Mouse (Mus musculus): ENCODE results near the gene Epb41. TPM values are rescaled to one million over a fixed set of nuclear protein-coding genes. Genes with fewer than 3 reads are reported as not detected.

Gene Epb41
- polyA plus RNA-seq, 1 experiment from 2014 or later, result 48.1 TPM

DNA sequence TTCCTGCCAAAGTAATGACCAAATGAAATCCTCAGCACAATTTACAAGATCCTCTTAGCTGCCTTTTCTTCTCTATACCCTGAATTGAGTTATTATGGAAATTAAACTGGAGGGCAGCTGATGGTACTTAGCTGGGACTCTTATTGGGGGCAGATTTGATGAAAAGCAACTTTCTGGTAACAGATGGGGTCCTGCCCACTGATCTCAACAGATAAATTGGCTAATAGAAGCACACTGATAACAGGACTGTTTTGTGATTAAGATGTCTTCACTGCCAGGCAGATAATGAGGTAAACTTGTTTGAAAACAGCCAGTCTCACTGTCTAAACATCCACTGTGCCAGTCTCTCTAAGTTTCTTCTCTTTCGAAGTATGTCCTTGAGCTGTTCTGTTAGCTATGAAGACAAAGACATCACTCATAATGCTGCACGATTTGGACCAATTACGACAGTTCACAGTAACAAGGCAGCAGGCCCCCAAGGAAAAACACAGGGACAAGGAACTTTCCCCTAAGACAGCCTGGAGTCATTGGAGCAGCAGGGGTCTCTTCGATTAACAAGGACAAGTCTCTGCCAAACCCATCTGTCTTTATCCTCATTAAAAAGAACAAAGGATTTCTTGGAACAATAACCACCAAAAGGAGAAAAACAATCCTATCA lies 92.1 kb downstream of the Epb41 start:
- Histone ChIP-seq H3K9ac (replicated peaks) (no peak overlapping the region), H3K4me3 (replicated peaks) (no peak overlapping the region), H3K9me3 (replicated peaks) (no peaks in the 10 kb centered on the region), H3K4me1 (no peaks in the 10 kb centered on the region), H3K36me3 (peaks cover 23% of the 10 kb centered on the region), H3K27me3 (replicated peaks) (no peaks in the 10 kb centered on the region), H3K4me2 (no peak overlapping the region), H3K27ac (replicated peaks) (no peak overlapping the region)
- 12% methylated on average over 4 of the region's 4 CpGs for whole genome bisulfite sequencing
- ATAC-seq (ENCODE audit: low FRiP score), result no peak

DNA sequence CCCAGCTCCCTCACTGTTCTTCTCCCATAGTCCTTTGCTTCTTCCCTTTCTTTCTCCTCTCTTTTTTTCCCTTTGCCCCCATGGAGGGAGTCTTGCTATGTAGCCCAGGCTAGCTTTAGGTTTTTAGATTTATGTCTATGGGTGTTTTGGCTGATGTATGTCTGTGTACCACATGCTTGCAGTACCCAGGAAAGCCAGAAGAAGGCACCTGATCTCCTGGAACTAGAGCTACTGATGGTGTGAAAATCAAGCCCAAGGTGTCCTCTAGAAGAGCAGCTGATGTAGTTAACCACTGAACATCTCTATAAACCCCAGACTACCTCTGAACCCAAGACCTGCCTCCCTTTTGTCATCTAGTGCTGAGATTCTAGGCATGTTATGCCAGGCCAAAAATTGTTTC lies 93.4 kb downstream of the Epb41 start:
- H3K4me3 ChIP-seq (replicated peaks), result no peak overlapping the region
- H3K9ac ChIP-seq (replicated peaks), result no peak overlapping the region
- no peak overlapping the region for H3K4me2 ChIP-seq
- no peaks in the 10 kb centered on the region for H3K9me3 ChIP-seq (replicated peaks)
- H3K27ac ChIP-seq (replicated peaks), result no peak overlapping the region
- H3K36me3 ChIP-seq, result peaks cover 23% of the 10 kb centered on the region
- ATAC-seq (ENCODE audit: low FRiP score), result no peak
- H3K27me3 ChIP-seq (replicated peaks), result no peaks in the 10 kb centered on the region
- no peaks in the 10 kb centered on the region for H3K4me1 ChIP-seq

DNA sequence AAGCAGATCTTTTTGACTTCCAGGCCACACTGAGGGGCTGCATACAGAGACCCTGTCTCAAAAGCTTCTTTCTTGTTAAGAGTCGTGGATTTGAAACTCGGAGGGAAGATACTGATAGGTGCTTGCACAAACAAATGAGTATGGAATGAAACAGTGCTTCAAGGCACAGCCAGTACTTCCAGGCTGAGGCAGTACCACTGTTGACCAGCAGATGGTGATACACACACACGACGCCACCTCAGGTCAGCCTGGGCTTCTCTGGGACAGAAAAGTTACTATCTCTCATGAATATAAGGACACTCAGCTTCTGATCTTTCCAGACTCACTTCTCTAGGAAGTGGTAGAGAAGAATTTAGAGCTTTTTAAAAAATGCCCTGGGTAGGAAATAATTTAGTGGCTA lies 97.9 kb downstream of the Epb41 start:
- Histone ChIP-seq H3K9ac (replicated peaks) (no peak overlapping the region), H3K27me3 (replicated peaks) (no peaks in the 10 kb centered on the region), H3K4me1 (no peaks in the 10 kb centered on the region), H3K27ac (replicated peaks) (no peak overlapping the region), H3K4me2 (no peak overlapping the region), H3K4me3 (replicated peaks) (no peak overlapping the region), H3K9me3 (replicated peaks) (no peaks in the 10 kb centered on the region), H3K36me3 (peaks cover 55% of the 10 kb centered on the region)
- no peak for ATAC-seq (ENCODE audit: low FRiP score)
- 24% methylated on average over 4 of the region's 4 CpGs for WGBS

DNA sequence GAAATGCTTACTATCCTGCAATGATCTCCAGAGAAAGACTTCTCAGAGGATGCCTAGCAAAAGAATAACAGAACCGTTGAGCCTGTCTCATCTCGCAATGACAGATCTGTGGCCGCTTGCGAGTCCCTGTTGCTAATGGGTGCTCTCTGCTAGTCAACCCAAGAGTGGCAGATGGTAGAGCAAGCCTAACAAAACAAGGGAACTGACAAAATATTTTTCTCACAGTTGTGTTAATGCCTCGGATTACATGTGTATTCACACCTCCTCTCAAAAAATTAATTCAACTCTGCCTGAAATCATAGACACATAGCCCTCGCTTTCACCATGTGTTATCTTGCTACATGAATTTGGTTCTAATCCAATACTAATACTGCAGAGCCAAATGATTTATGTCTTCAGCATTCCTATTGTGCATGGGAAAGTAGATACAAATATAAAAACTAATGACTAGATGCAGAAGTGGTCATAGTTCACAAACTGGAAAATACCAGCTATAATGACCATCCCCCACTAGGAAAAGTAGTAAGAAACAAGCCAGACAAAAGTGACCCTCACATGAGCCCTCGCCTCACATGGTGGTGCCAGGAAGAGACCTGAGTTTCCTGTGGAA lies 104.8 kb downstream of the Epb41 start:
- Histone ChIP-seq H3K4me1 (no peaks in the 10 kb centered on the region), H3K9me3 (replicated peaks) (no peaks in the 10 kb centered on the region), H3K9ac (replicated peaks) (no peak overlapping the region), H3K27me3 (replicated peaks) (no peaks in the 10 kb centered on the region), H3K27ac (replicated peaks) (no peak overlapping the region), H3K4me3 (replicated peaks) (no peak overlapping the region), H3K4me2 (no peak overlapping the region), H3K36me3 (peaks cover 46% of the 10 kb centered on the region)
- no peak for ATAC-seq (ENCODE audit: low FRiP score)
- 88% methylated on average over 7 of the region's 7 CpGs for WGBS

DNA sequence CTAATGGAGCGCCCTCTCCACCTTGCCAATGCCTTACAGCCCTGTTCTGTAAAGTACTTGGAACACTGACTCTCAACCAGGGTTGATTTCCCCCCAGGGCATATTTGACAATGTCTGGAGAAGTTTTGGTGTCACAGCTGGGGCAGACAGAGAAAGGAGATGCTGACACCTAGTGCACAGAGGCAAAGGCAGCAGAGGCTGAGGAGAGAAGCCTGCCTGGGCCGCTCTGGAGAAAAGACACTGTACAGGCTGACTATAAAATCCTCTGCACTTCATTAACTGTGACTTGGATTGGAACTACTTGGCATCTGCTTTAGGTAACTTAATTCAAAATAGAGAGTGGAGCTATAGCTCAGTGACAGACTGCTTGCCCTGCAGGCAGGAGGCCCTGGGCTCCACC lies 106.2 kb downstream of the Epb41 start:
- Histone ChIP-seq H3K27me3 (replicated peaks) (no peaks in the 10 kb centered on the region), H3K4me2 (no peak overlapping the region), H3K9ac (replicated peaks) (no peak overlapping the region), H3K9me3 (replicated peaks) (no peaks in the 10 kb centered on the region), H3K4me1 (no peaks in the 10 kb centered on the region), H3K27ac (replicated peaks) (no peak overlapping the region), H3K4me3 (replicated peaks) (no peak overlapping the region), H3K36me3 (peaks cover 36% of the 10 kb centered on the region)
- WGBS, result 66% methylated on average over 2 of the region's 2 CpGs
- no peak for ATAC-seq (ENCODE audit: low FRiP score)

DNA sequence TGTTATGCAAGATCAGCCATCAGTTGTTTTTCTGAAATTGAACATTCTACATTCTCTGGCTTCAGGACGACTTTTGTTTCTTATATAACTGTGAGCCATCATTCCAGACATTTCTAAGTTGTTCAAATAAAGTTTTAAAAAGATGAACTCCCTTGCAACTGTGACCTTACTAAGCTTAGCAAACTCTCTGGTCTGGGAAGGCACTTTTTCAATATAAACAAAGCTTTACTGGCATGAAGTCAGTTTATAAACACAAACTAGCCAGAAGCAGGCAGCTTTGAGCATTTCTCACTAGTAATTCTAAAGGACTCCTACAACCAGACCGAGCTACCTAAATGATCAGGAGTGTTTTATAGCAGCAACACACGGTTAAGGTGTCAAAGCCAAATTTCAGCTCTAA lies 118.0 kb downstream of the Epb41 start:
- Histone ChIP-seq H3K9ac (replicated peaks) (no peak overlapping the region), H3K27ac (replicated peaks) (no peak overlapping the region), H3K36me3 (0 out of 2 replicates have a peak, but pooled peaks cover 6% of the 10 kb centered on the region), H3K9me3 (replicated peaks) (no peaks in the 10 kb centered on the region), H3K4me2 (no peak overlapping the region), H3K4me1 (no peaks in the 10 kb centered on the region), H3K27me3 (replicated peaks) (no peaks in the 10 kb centered on the region), H3K4me3 (replicated peaks) (no peak overlapping the region)
- 74% methylated on average over 3 of the region's 3 CpGs for WGBS
- ATAC-seq (ENCODE audit: low FRiP score), result no peak

DNA sequence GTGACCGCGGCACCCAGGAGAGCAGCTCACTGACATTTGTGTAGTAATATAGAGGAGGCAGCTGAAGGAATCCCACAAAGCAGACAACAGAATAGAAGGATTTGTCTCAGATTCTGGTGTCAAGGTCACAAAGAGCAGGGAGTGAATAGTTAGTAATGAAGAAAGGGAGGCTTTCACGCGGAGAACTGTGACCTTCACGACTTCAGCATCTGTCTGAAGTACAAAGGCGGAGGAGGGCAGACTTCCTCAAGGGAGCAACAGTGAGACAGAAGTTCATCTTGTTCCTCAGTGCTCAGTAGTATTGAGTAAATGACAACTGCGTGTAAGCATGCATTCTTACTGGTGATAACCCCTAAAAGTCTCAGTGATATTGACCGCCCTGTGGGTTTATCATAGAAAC lies 124.5 kb downstream of the Epb41 start:
- WGBS, result 33% methylated on average over 8 of the region's 8 CpGs
- Histone ChIP-seq H3K9me3 (replicated peaks) (no peaks in the 10 kb centered on the region), H3K36me3 (0 out of 2 replicates have a peak, but pooled peaks cover 3% of the 10 kb centered on the region), H3K9ac (replicated peaks) (no peak overlapping the region), H3K4me1 (peaks cover under 1% of the 10 kb centered on the region; the same call in 1 of the 2 replicates), H3K4me2 (no peak overlapping the region), H3K27ac (replicated peaks) (no peak overlapping the region), H3K4me3 (replicated peaks) (no peak overlapping the region), H3K27me3 (replicated peaks) (no peaks in the 10 kb centered on the region)
- ATAC-seq (ENCODE audit: low FRiP score), result no peak

DNA sequence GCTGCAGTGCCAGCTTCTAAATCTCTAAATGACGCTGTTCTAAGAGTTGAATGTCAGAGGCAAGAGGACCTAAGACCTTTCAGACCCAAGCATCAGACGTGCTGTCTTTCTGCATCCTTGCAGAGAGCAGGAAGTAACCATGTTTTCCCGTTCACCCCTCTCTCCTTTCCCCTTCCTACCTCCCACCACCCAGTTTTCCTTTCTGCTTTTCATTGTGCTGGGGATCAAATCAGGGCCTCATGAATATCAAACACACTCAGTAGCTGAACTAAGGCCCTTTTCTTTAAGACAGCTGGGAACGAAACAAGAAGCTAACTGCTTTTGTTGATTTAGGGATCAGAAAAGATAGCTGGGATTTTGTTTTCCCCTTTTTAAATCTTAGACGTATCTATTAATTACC lies 125.2 kb downstream of the Epb41 start:
- Histone ChIP-seq H3K27me3 (replicated peaks) (no peaks in the 10 kb centered on the region), H3K9ac (replicated peaks) (no peak overlapping the region), H3K4me2 (no peak overlapping the region), H3K4me3 (replicated peaks) (no peak overlapping the region), H3K27ac (replicated peaks) (no peak overlapping the region), H3K36me3 (no peaks in the 10 kb centered on the region), H3K4me1 (peaks cover 4% of the 10 kb centered on the region; the same call in 1 of the 2 replicates), H3K9me3 (replicated peaks) (no peaks in the 10 kb centered on the region)
- WGBS, result 14% methylated on average over 5 of the region's 5 CpGs
- no peak for ATAC-seq (ENCODE audit: low FRiP score)

DNA sequence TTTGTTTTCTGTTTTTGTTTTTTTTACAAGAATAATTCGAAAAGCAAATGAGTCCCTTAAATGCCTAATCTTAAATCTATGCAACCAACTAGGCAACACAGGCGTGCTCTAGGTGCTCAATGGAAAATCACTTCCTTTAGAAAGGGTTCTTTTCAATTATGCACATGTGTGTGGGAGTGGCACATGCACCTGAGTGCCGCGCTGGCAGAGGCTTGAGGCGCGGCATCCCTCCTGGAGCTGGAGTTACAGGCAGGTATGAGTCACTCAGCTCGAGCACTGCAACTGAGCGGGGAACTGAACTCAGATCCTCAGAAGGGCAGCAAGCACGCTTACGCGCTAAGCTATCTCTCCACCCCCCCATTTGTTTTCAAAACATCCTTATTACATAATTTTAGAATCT lies 127.3 kb downstream of the Epb41 start:
- Histone ChIP-seq H3K27me3 (replicated peaks) (no peaks in the 10 kb centered on the region), H3K27ac (replicated peaks) (no peak overlapping the region), H3K4me2 (no peak overlapping the region), H3K4me1 (peaks cover 4% of the 10 kb centered on the region; the same call in 1 of the 2 replicates), H3K9me3 (replicated peaks) (no peaks in the 10 kb centered on the region), H3K9ac (replicated peaks) (no peak overlapping the region), H3K36me3 (no peaks in the 10 kb centered on the region), H3K4me3 (replicated peaks) (no peak overlapping the region)
- 94% methylated on average over 11 of the region's 11 CpGs for WGBS
- ATAC-seq (ENCODE audit: low FRiP score), result no peak

DNA sequence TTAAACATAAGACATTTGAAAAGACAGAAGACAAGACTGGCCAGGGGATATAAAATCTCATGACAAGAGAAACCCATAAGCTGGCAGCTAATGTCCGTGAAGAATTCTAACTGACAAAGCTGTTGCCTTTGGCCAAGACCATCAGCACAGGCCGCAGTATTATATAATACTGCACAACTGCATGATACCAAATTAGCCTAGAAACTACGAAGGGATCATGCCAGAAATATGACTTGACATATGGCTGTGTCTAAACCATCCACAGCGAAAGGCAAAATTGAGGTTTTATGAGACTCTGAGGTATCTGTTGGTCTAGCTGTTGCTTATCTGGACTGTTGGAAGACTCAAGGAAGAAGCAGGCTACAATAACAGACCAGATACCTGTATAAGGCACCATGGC lies 134.3 kb downstream of the Epb41 start:
- Histone ChIP-seq H3K27ac (replicated peaks) (no peak overlapping the region), H3K4me2 (no peak overlapping the region), H3K27me3 (replicated peaks) (no peaks in the 10 kb centered on the region), H3K9me3 (replicated peaks) (no peaks in the 10 kb centered on the region), H3K4me1 (peaks cover 4% of the 10 kb centered on the region; the same call in 1 of the 2 replicates), H3K36me3 (peaks cover 6% of the 10 kb centered on the region), H3K9ac (replicated peaks) (no peak overlapping the region), H3K4me3 (replicated peaks) (no peak overlapping the region)
- WGBS, result 90% methylated on average over 4 of the region's 4 CpGs
- ATAC-seq (ENCODE audit: low FRiP score), result no peak

DNA sequence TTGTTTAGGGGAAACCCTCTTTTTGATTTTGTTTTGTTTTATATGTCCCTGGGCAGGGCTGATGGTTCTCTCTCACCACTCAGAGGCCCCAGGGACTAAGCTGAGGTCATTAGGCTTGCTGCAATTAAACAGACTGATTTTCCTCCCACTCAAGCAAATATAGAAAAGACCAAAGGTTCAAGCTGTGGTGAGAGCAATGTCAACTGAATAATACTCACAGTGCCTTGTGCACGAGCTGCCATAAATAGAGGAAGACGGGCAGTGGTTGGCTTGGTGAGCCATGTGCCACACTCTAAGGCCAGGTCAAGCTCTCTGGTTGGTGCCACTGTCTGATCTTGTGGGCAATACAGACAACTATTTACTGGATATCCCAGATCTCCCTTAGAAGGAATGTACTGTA lies 135.7 kb downstream of the Epb41 start:
- H3K4me2 ChIP-seq, result no peak overlapping the region
- H3K9ac ChIP-seq (replicated peaks), result no peak overlapping the region
- no peaks in the 10 kb centered on the region for H3K4me1 ChIP-seq
- WGBS, result 63% methylated on average over 2 of the region's 2 CpGs
- H3K27ac ChIP-seq (replicated peaks), result no peak overlapping the region
- no peak overlapping the region for H3K4me3 ChIP-seq (replicated peaks)
- no peaks in the 10 kb centered on the region for H3K27me3 ChIP-seq (replicated peaks)
- no peaks in the 10 kb centered on the region for H3K9me3 ChIP-seq (replicated peaks)
- peaks cover 17% of the 10 kb centered on the region for H3K36me3 ChIP-seq
- no peak for ATAC-seq (ENCODE audit: low FRiP score)

DNA sequence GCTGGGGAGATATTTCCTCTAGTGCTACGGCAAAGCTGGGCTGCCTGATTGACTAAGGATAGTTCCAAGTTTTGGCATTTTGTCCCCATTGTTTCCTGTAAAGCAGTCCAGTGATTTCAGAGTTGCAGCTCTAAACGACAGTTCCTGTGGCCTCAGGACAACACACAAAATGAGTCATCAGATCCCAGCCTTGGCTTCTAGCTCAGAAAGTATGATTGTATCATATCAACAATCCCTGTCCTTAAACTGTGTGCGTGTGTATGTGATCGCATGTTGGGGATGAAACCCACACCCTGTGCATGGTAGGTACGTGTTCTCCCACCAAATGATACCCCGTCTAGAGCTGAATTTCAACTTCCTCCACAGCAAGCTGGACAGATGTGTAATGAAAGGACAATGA lies 146.0 kb downstream of the Epb41 start:
- Histone ChIP-seq H3K4me3 (replicated peaks) (no peak overlapping the region), H3K9me3 (replicated peaks) (no peaks in the 10 kb centered on the region), H3K4me2 (no peak overlapping the region), H3K9ac (replicated peaks) (no peak overlapping the region), H3K27me3 (replicated peaks) (peaks cover 21% of the 10 kb centered on the region), H3K27ac (replicated peaks) (no peak overlapping the region), H3K4me1 (peaks cover 5% of the 10 kb centered on the region; the same call in 1 of the 2 replicates), H3K36me3 (peaks cover 78% of the 10 kb centered on the region)
- no peak for ATAC-seq (ENCODE audit: low FRiP score)
- WGBS, result 88% methylated on average over 6 of the region's 6 CpGs
